Mouse (Mus musculus) erythroblast, embryonic 14.5 days (primary cell): ENCODE results near the gene Pcsk2. TPM values are rescaled to one million over a fixed set of nuclear protein-coding genes. Genes with fewer than 3 reads are reported as not detected.

Experiments used
- H3K27me3 ChIP-seq: 2 replicates; pipeline ENCODE4 v1.6.1; 2012; ENCODE audit warnings: inconsistent platforms; ENCODE audit not compliant: control insufficient read depth
- H3K36me3 ChIP-seq: 2 replicates; pipeline ENCODE4 v1.6.1; 2012; ENCODE audit warnings: mild to moderate bottlenecking, inconsistent platforms; ENCODE audit not compliant: control insufficient read depth
- H3K4me1 ChIP-seq: 2 replicates; pipeline ENCODE4 v1.6.1; 2012; ENCODE audit warnings: inconsistent platforms; ENCODE audit not compliant: control insufficient read depth
- H3K4me3 ChIP-seq: replicated peaks from 2 replicates; pipeline ENCODE3; 2012; ENCODE audit warnings: moderate library complexity, mild to moderate bottlenecking, inconsistent platforms
- H3K9me3 ChIP-seq: 2 replicates; pipeline ENCODE4 v1.6.1; 2012; ENCODE audit warnings: low read length, inconsistent platforms, mixed read lengths; ENCODE audit not compliant: control insufficient read depth
- GATA1 ChIP-seq: IDR thresholded peaks from 2 replicates; pipeline ENCODE4 v1.6.1; 2012; ENCODE audit warnings: low read length, inconsistent platforms, mixed read lengths
- TAL1 ChIP-seq: IDR thresholded peaks from 3 replicates; pipeline ENCODE4 v1.6.1; 2012; ENCODE audit warnings: low read length, inconsistent platforms, mixed read lengths
- polyA plus RNA-seq: library from polyadenylated mRNA; stranded (reverse); fragments of >175 nt; gene quantifications from 2 replicates; pipeline ENCODE4 v1.2.3, GENCODE M21; 2012

Pcsk2 gene
- polyA plus RNA-seq, 1 experiment: not detected

DNA sequence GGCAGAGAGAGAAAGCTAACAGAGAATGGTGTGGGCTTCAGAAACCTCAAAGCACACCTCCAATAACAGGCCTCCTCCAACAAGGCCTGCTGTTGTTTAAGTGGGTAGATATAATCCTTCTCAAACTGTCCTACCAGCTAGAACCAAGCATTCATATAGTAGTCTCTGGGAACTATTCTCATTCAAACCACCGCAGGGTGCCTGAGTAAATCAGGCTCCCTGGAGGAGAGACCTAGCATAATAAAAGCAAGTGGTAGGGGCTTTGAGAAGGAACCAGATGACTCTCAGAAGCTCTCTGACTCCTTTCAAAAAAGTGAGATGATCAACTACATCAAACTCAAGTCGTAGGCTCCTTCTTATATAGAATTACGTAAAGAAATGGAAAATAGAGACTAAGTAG, 75.0 kb downstream of the Pcsk2 start:
- H3K27me3 ChIP-seq: no peaks in the 10 kb centered on the region
- no peak for TF ChIP-seq GATA1
- TF ChIP-seq TAL1: no peak
- no peaks in the 10 kb centered on the region for H3K36me3 ChIP-seq
- H3K9me3 ChIP-seq: no peaks in the 10 kb centered on the region
- no peaks in the 10 kb centered on the region for H3K4me1 ChIP-seq
- H3K4me3 ChIP-seq: no peak overlapping the region

DNA sequence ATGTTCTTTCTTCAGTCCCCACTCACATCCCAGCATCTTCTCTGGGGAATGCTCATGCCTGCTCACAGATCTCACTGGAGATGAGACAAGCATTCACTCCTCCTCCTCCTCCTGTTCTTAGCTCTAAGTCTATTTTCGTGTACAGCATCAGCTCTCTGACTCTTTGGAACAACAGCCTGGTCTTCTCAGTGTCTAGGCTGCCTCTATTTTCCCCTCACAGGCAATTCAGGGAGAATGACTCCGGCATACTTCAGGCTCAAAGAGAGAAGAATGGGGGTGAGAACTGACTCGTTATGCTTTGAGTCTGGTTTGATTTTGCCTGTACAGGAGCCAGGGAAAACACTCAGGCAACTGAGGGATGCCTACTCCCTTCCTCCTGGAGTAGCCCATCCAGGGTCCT, 78.0 kb downstream of the Pcsk2 start:
- Histone ChIP-seq H3K4me3 (no peak overlapping the region), H3K4me1 (no peaks in the 10 kb centered on the region), H3K9me3 (no peaks in the 10 kb centered on the region), H3K27me3 (no peaks in the 10 kb centered on the region), H3K36me3 (no peaks in the 10 kb centered on the region)
- TF ChIP-seq TAL1 (no peak), GATA1 (no peak)

DNA sequence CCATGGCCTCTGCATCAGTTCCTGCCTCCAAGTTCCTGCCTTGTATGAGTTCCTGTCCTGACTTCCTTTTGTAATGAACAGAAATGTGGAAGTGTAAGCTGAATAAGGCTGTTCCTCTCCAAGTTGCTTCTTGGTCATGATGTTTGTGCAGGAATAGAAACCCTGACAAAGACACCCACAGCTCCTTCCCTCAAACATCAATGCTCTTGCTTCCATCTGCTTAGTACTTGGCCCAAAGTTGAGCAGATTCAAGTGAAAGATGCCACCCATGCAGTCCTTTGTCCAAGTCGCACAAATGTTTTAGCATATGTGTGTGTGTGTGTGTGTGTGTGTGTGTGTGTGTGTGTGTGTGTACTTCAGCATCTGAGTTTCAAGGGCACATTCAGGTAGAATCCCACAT, 97.3 kb downstream of the Pcsk2 start:
- H3K9me3 ChIP-seq: 0 out of 2 replicates have a peak, but pooled peaks cover 2% of the 10 kb centered on the region
- no peaks in the 10 kb centered on the region for H3K36me3 ChIP-seq
- H3K4me1 ChIP-seq: no peaks in the 10 kb centered on the region
- no peak overlapping the region for H3K4me3 ChIP-seq
- TF ChIP-seq GATA1: no peak
- no peak for TF ChIP-seq TAL1
- H3K27me3 ChIP-seq: no peaks in the 10 kb centered on the region

- TF ChIP-seq TAL1 (no peak), GATA1 (no peak)
- Histone ChIP-seq H3K27me3 (no peaks in the 10 kb centered on the region), H3K4me3 (no peak overlapping the region), H3K36me3 (no peaks in the 10 kb centered on the region), H3K9me3 (0 out of 2 replicates have a peak, but pooled peaks cover 2% of the 10 kb centered on the region), H3K4me1 (no peaks in the 10 kb centered on the region)
Observed at GRCm38 (mm10) chr2:143644374-143644773, 98.4 kb downstream of the Pcsk2 start.

- H3K27me3 ChIP-seq: no peaks in the 10 kb centered on the region
- no peaks in the 10 kb centered on the region for H3K36me3 ChIP-seq
- 0 out of 2 replicates have a peak, but pooled peaks cover 2% of the 10 kb centered on the region for H3K9me3 ChIP-seq
- H3K4me3 ChIP-seq: no peak overlapping the region
- TF ChIP-seq GATA1 (no peak), TAL1 (no peak)
- H3K4me1 ChIP-seq: no peaks in the 10 kb centered on the region
Observed at GRCm38 (mm10) chr2:143646001-143646400, 100.0 kb downstream of the Pcsk2 start.

DNA sequence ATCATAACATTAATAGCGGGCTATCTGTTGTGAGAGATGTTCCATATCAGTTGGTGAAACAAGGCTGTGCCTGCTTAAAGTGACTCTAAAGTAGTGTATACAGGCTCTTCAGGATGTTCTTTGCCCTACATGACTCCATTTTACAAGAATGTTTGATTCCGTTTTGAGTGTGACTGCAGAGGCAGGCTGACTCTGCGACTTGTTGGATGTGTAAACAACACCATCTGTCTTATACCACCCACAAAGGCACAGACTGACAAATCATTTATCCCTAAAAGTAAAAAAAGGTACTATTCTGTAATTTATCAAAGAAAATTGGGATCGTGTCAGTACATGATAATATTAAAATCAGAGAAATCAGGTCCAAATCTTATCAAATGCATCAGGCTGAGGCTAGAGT, 108.7 kb downstream of the Pcsk2 start:
- Histone ChIP-seq H3K27me3 (no peaks in the 10 kb centered on the region), H3K9me3 (peaks cover 3% of the 10 kb centered on the region; the same call in 1 of the 2 replicates), H3K36me3 (no peaks in the 10 kb centered on the region), H3K4me3 (no peak overlapping the region), H3K4me1 (no peaks in the 10 kb centered on the region)
- TF ChIP-seq GATA1: no peak

- H3K9me3 ChIP-seq: peaks cover 3% of the 10 kb centered on the region; the same call in 1 of the 2 replicates
- no peaks in the 10 kb centered on the region for H3K27me3 ChIP-seq
- H3K36me3 ChIP-seq: no peaks in the 10 kb centered on the region
- H3K4me1 ChIP-seq: no peaks in the 10 kb centered on the region
- H3K4me3 ChIP-seq: no peak overlapping the region
- TF ChIP-seq GATA1 (no peak), TAL1 (no peak)
Observed at GRCm38 (mm10) chr2:143656968-143657367, 111.0 kb downstream of the Pcsk2 start.

DNA sequence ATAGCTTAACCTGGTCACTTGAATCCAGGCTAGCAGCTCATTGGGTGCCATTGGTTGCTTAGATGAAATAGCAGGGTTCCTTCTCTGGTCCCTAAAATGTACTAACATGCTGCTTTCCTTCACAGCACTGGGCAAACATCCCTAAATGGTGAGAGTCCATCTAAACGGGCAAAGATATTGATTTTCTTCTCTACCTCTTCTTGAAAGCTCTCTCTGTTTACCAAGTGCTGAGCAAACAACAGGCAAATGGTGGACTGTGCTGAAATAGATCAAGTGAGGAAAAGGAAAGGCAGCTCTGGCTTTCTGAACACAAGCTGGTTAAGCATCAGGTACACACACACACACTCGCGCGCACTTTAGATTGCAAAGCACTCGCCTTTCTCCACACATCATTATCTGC, 120.8 kb downstream of the Pcsk2 start:
- Histone ChIP-seq H3K4me1 (no peaks in the 10 kb centered on the region), H3K4me3 (no peak overlapping the region), H3K27me3 (no peaks in the 10 kb centered on the region), H3K36me3 (no peaks in the 10 kb centered on the region), H3K9me3 (peaks cover 6% of the 10 kb centered on the region; the same call in 1 of the 2 replicates)
- TF ChIP-seq TAL1: no peak
- no peak for TF ChIP-seq GATA1

GRCm38 (mm10) chr2:143677869-143678268, 131.9 kb downstream of the Pcsk2 start:
- H3K9me3 ChIP-seq: peaks cover 12% of the 10 kb centered on the region; the same call in 1 of the 2 replicates
- TF ChIP-seq GATA1: no peak
- no peak for TF ChIP-seq TAL1
- no peaks in the 10 kb centered on the region for H3K36me3 ChIP-seq
- H3K4me1 ChIP-seq: no peaks in the 10 kb centered on the region
- no peak overlapping the region for H3K4me3 ChIP-seq
- H3K27me3 ChIP-seq: no peaks in the 10 kb centered on the region

GRCm38 (mm10) chr2:143679513-143679912, 133.6 kb downstream of the Pcsk2 start:
- TF ChIP-seq TAL1 (no peak), GATA1 (no peak)
- Histone ChIP-seq H3K36me3 (no peaks in the 10 kb centered on the region), H3K4me1 (no peaks in the 10 kb centered on the region), H3K9me3 (peaks cover 12% of the 10 kb centered on the region; the same call in 1 of the 2 replicates), H3K27me3 (no peaks in the 10 kb centered on the region), H3K4me3 (no peak overlapping the region)
